Mouse (Mus musculus) right cerebral cortex, adult 18-20 months (tissue): ENCODE data around the gene Txndc8.

Experiments
- DNase-seq: peaks from one replicate; pipeline ENCODE4 v3.0.0; 2022; ENCODE audit warnings: mixed read lengths

Gene Txndc8

GRCm38 (mm10) chr4:57956029-57956960 lies 52.6 kb downstream of the Txndc8 start, which contains the start of gene Txn1:
Txn1 (minus strand) TSS chr4:57956411.
- peak; percentile 96 for DNase-seq

GRCm38 (mm10) chr4:57955544-57955958 lies 53.4 kb downstream of the Txndc8 start:
- peak; percentile 70 for DNase-seq

GRCm38 (mm10) chr4:57954991-57955390 lies 53.9 kb downstream of the Txndc8 start:
- DNase-seq: no peak

GRCm38 (mm10) chr4:57954580-57954979 lies 54.3 kb downstream of the Txndc8 start:
- no peak for DNase-seq

- no peak for DNase-seq
Measured at GRCm38 (mm10) chr4:57953796-57954195, 55.1 kb downstream of the Txndc8 start.

GRCm38 (mm10) chr4:57952891-57953290 lies 56.0 kb downstream of the Txndc8 start:
- no peak for DNase-seq

- DNase-seq: no peak
Measured at GRCm38 (mm10) chr4:57952416-57952815, 56.5 kb downstream of the Txndc8 start.

- DNase-seq: no peak
Measured at GRCm38 (mm10) chr4:57949866-57950265, 59.1 kb downstream of the Txndc8 start.

GRCm38 (mm10) chr4:57947476-57947875 lies 61.4 kb downstream of the Txndc8 start:
- no peak for DNase-seq

- no peak for DNase-seq
Measured at GRCm38 (mm10) chr4:57947036-57947435, 61.9 kb downstream of the Txndc8 start.

- DNase-seq: no peak
Measured at GRCm38 (mm10) chr4:57942892-57943291, 66.0 kb downstream of the Txndc8 start.

- DNase-seq: no peak
Measured at GRCm38 (mm10) chr4:57940631-57941030, 68.3 kb downstream of the Txndc8 start.

GRCm38 (mm10) chr4:57937292-57937691 lies 71.6 kb downstream of the Txndc8 start:
- DNase-seq: no peak

- no peak for DNase-seq
Measured at GRCm38 (mm10) chr4:57934181-57934580, 74.7 kb downstream of the Txndc8 start.
